Mouse (Mus musculus) frontal cortex, postnatal 10 days (tissue): Measurements from ENCODE around the gene Cyp2f2.

ENCODE experiments used
- DNase-seq, 2 experiments: peaks; one replicate each; pipeline ENCODE4 v3.0.0; 2022; ENCODE audit warnings: low spot score in 2 of 2, mixed read lengths in 1 of 2

Cyp2f2 gene

GRCm38 (mm10) chr7:27119676-27120075 is at the start of gene Cyp2f2:
Cyp2f2 (plus strand) TSS chr7:27119909.
- no peak for DNase-seq

DNA sequence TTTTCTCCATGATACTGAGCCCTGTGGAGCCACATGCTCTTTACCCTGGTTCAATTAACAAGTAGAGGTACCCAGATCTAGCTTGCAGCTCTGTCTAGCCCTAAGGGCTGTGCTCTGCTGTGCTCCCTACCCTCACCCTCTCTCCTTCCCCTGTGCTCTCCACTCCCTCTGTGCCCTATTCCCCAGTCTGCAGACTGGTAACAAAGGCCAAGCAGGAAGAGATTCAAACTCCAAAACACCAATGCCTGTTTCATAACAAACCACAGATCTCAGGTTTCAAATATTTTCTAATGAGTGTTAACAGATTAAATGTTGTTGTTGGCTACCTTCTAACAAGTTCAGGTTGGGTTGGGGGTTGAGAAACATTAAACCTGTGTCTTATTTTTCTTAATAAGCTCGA is 41.1 kb upstream of the Cyp2f2 start:
- DNase-seq: no peak

GRCm38 (mm10) chr7:27081625-27082024 is 38.1 kb upstream of the Cyp2f2 start:
- no peak for DNase-seq

DNA sequence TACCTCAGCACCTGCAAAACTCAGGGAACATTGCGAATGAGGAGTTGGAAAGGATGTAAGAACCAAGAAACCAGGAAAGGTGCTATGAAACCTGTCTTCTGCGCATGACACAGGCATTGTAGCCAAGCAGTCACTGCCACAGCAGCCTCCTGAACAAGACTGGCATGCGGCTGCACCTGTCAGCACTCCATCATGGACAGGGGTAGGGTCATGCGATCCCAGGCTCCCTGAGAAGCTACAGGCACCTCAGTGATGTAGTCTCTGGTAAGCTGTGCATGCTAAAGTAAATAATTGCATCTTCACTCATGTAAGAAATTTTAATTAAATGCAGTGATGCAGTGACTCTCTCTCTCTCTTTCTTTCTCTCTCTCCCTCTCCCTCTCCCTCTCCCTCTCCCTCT is 28.7 kb upstream of the Cyp2f2 start:
- no peak for DNase-seq

DNA sequence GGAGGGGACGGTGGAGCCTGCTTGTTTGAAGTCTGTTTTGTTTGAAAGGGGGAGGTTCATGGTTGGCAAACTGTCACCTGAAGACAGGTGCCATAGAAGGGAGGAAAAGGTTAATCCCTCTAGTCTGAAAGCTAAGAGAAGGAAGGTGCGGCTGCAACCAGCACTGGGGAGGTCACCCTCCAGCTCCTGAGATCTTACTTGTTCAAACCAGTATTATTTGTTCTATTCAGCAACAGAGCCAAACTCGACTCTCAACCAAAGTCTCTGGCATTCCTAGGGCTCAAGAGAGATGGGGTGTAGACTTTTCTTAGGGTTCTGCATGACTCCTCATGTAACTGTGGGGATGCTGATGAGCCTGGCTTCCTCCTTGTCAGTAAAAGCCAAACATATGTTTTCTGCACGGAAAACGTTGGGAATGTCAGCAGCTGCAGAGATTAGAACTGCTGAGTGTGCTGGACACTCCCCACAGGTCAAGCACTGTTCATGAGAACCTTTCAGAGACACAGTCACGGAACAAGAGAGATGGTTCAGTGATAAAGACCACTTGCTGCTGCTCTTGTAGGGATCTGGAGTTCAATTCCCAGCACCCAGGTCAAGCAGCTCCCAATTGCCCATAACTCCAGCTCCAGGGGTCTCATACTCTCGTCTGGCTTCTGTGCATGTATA is 27.5 kb upstream of the Cyp2f2 start:
- no peak for DNase-seq

GRCm38 (mm10) chr7:27092882-27093281 is 26.8 kb upstream of the Cyp2f2 start:
- DNase-seq: no peak

GRCm38 (mm10) chr7:27104882-27105281 is 14.8 kb upstream of the Cyp2f2 start:
- no peak for DNase-seq

DNA sequence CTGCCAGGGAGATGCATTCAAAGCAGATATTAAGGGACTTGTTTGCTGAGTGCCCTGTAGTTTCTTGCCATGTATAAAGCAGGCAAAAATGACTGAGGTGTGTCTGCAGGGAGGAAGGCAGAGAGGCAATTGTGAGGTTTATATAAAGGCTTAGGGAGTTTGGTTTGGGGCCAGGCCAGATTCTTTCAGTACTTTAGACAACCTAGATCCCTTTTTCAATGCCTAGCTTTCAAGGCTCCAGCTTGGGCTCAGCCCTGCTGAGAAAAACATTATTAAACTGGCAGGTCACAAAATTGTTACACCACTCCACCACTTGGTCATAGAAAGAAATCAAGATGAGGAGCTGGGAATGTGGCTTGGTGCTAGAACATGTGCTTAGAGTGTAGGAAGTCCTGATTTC is 9.4 kb upstream of the Cyp2f2 start:
- DNase-seq: no peak

GRCm38 (mm10) chr7:27111038-27111437 is 8.7 kb upstream of the Cyp2f2 start:
- no peak for DNase-seq

- no peak for DNase-seq
Measured at GRCm38 (mm10) chr7:27111987-27112386, 7.7 kb upstream of the Cyp2f2 start.

DNA sequence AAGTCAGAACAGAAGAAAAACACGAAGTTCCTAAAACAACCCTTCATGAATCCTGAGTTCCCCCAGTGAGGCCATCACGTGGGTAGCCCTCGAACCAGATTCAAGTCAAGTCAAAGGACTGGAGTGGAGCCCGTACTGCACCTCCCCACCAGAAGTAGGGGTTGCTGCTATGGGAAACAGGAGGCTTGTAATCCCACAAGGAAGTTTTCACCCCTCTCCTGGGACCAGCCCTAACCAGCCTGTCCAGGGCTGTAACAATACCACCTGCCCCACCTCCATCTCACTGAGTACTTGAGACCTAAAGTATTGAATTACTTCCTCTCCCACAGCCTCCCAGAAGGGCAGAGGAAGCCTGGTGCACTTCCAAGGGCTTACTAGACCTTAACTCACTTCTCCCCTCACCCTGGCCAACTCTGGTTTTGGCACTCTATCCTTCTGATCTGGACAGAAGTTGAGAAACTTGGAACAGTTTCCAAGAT is 1.6 kb upstream of the Cyp2f2 start:
- no peak for DNase-seq

DNA sequence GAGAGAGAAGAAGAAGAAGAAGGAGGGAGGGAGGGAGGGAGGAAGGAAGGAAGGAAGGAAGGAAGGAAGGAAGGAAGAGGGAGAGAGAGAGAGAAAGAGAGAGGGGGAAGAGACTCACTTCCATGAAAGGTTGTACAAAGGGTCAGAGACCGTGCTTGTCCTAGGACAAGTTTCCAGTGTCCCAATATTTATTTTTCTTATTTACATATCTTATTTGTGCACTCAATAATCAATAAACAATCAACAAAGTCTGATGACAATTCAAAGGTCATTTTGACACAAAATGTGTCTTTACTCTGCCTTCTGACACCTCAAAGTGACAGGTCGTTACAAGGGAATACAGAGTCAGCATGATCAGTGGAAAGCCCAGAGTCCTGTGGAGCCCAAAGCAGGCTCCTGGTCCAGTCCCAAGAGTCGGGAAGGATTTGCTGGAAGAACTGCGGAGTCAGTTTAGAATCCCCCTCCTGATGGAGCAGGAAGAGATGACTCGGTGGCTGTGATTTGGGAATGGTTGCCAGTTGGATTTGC is 4.7 kb downstream of the Cyp2f2 start:
- DNase-seq: no peak

DNA sequence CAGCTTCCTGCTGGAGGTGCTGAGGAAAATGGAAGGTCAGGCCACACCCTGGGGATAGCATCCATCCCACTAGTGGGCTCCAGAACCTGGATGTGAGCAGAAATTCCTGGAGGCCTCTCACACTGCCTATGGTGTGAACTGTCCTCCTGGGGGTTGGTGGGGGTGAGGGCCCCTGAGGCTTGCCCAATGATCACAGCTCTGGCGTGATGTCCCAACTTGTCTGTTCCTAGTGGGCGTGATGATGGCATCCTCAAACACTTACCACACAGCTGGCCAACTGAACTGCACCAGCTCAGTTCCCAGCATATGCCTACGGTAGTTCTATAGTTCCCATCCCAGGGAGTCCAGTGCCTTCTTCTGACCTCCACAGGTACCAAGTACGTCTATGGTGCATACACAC is 5.3 kb downstream of the Cyp2f2 start:
- DNase-seq: no peak

DNA sequence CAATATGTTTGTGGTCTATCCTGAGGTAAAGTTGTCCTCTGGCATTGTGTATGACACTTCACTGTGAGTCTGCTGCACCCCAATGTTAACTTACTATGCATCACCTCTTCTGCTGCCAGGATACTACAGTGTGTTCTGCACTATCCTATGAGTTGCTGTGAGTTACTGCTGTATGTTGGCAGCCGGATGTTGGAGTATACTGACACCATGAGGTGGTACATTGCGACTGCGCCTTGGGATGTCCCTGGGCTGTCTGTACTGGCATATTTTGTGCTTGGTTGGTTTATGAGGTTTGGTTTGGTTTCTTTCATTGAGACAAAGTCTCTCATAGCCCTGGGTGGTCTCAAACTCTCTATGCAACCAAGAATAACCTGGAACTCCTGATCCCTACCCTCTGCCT is 8.5 kb downstream of the Cyp2f2 start:
- peak in 1 of 2 experiments; percentile 31 for DNase-seq

- DNase-seq: no peak
Measured at GRCm38 (mm10) chr7:27128946-27129345, 9.2 kb downstream of the Cyp2f2 start.

DNA sequence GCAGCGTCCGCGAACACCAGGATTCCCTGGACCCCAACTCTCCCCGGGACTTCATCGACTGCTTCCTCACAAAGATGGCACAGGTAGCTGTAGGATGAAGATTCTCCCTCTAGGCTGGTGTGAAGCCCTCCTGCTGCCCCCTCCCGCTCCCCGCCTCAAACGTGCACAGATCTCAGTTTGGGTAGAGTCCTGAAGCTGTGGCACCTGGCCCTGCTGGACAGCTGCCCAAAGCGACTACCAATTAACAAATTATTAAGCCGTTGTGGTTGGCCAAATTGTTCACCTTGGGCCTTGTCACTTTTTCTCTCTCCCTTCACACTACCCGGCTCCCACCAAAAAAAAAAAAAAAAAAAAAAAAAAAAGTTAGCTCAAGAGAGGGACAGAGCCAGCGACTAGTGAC is 10.1 kb downstream of the Cyp2f2 start:
- DNase-seq: no peak

DNA sequence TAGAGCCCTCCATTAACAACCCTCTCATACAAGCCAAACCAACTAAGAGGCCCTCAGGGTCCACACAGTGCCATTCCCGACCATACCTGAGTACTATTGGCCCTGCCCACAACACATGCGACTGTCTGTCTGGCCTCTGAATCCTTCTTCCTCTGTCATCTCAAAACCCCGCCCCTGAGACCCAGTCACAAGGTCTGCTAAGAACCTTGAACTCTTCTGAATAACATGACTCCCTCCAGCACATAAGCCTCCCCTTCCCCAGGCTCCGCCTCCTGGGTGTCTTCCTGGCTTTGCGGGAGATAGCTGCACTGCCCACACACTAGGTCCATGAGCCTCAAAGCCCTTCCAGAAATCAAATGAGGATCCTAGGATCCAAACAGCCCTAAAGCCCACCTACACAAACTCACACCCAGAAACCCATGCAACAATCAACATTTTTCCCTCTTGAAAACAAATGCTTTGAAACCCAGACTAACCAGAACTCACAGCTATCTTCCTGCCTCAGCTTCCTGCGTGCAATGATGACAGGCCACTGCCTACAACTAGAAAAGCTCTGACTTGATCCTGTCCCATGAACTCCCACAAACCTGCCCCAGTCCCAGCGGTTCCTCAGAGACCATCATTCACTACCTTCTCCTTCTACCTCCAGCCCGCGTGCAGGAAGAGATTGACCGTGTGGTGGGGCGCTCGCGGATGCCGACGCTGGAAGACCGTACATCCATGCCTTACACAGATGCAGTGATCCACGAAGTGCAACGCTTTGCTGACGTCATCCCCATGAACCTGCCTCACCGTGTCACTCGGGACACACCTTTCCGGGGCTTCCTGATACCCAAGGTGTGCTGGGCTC is 11.0 kb downstream of the Cyp2f2 start:
- no peak for DNase-seq

GRCm38 (mm10) chr7:27131387-27131786 is 11.7 kb downstream of the Cyp2f2 start:
- DNase-seq: no peak

GRCm38 (mm10) chr7:27132588-27132987 is 12.9 kb downstream of the Cyp2f2 start:
- no peak for DNase-seq

DNA sequence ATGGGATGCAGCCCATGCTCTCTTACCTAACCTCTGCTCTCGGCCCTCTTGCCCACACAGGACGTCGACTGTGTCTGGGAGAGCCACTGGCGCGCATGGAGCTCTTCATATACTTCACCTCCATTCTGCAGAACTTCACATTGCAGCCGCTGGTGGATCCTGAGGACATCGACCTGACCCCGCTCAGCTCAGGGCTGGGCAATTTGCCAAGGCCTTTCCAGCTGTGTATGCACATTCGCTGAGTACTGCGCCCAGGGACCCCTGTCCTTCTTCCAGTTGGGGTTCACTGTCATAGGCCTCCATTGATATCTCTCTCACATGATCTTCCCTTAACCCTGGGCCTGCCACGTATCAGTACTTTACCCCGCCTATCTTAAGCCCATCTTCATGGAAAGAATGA is 13.4 kb downstream of the Cyp2f2 start:
- DNase-seq: no peak

DNA sequence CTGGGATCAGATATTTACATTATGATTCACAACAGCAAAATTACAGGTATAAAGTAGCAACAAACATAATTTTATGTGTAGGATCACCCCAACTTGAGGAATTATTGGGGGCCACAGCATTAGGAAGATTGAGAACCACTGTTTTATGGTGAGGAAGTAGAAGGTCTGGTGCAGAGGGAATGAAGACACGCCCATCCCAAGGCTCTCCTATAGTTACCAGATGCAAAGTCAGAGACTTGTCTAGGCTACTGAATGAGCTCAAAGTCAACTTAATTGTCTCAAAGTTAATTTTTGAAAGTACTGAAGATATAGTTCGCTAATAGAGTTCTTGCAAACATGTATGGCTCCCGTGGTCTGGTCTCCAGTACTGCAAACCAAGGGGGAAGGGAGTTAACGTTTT is 14.0 kb downstream of the Cyp2f2 start:
- DNase-seq: no peak

DNA sequence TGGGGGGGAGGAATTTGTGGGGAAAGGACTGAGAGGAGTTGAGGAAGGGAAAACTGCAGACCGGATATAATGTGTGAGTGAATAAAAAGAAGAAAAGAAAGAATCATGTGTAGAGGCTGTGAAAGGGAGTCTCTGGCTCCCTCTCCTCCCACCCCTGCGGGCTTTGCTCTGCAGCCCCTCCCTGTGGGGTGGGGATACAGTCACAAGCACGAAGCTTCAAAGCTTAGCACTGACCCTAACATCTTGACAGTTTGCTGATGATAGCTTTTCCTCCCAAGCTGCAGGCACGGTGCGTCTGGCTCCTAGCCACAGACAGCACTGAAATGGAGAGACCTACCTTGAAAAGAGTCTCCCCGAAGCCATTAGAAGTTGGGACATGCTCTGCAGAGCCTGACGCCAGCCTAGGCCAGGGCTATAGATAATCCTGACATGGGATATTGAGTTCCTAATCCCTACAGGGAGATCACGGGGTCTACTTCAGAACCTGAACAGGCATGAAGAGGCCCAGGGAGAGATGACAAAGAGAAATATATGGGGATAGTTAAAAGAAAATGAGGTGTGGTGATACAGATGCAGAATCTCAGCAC is 16.8 kb downstream of the Cyp2f2 start:
- DNase-seq: no peak
